Mouse (Mus musculus): ENCODE results near the gene Trpm5.

DNA sequence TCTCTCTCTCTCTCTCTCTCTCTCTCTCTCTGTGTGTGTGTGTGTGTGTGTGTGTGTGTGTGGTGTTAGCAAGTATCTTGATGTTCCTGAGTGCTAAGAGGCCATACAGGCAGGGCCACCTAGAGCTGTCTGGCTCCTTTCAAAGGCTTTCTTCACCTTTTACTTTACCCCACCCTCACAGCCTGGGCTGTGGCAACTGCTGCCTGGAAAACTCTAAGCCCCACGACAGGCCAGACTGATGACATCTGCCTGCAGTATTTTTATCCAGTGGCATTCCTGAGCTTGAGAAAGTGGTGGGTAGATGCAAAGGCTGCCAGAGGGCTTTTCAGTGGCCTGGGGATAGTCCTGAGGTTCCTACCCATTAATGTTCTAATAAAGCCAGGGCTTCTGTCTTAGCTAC, 18.0 kb upstream of the Trpm5 start:
- TF ChIP-seq POLR2A (IDR thresholded peaks at IDR 0.05; ENCODE audit: borderline replicate concordance, low read depth, low read length) (no peak), CTCF (IDR thresholded peaks at IDR 0.05; ENCODE audit: low read depth, low read length) (no peak)

Data from bone marrow macrophage, adult 2 months (primary cell).